Mouse (Mus musculus) thymus, postnatal 14 days (tissue): ENCODE data around the gene Ccdc113.

ENCODE experiments used
- DNase-seq: peaks from one replicate; pipeline ENCODE4 v3.0.0; 2021

Gene Ccdc113

GRCm38 (mm10) chr8:95607210-95607609 lies 73.3 kb downstream of the Ccdc113 start:
- DNase-seq = no peak
